Mouse (Mus musculus): Measurements from ENCODE around the gene Zfp563.

- TF ChIP-seq CTCF (IDR thresholded peaks at IDR 0.05; ENCODE audit: extremely low read depth, insufficient read depth, low read length) = no peak
- TF ChIP-seq POLR2A (IDR thresholded peaks at IDR 0.05; ENCODE audit: extremely low read depth, insufficient read depth, low read length) = no peak
Observed at GRCm38 (mm10) chr17:33067958-33068357, 21.2 kb upstream of the Zfp563 start, which contains the start of gene 4921501E09Rik.
